Mouse (Mus musculus) liver, postnatal 0 days (tissue): Measurements from ENCODE around the gene Fmnl3.

Source experiments
- CTCF ChIP-seq: sonication (generic); IDR thresholded peaks from 2 replicates; pipeline ENCODE4 v1.5.1; 2016; ENCODE audit warnings: antibody characterized with exemption, low read depth
- EP300 ChIP-seq: IDR thresholded peaks from 2 replicates; pipeline ENCODE4 v1.6.1; 2016; ENCODE audit warnings: antibody characterized with exemption, low read depth, mild to moderate bottlenecking

GRCm38 (mm10) chr15:99364921-99365320 lies 5.4 kb downstream of the Fmnl3 start:
- no peak for TF ChIP-seq CTCF
- no peak for TF ChIP-seq EP300
